Mouse (Mus musculus): ENCODE measurements around the gene Bysl. TPM values are rescaled to one million over a fixed set of nuclear protein-coding genes. Genes with fewer than 3 reads are reported as not detected.
A peak's percentile ranks its signal among the peaks of the same experiment; 100 is the strongest.

Bysl gene
- total and polyA plus RNA-seq, 3 experiments, result 69.3 to 85.4 TPM; not detected in 1

DNA sequence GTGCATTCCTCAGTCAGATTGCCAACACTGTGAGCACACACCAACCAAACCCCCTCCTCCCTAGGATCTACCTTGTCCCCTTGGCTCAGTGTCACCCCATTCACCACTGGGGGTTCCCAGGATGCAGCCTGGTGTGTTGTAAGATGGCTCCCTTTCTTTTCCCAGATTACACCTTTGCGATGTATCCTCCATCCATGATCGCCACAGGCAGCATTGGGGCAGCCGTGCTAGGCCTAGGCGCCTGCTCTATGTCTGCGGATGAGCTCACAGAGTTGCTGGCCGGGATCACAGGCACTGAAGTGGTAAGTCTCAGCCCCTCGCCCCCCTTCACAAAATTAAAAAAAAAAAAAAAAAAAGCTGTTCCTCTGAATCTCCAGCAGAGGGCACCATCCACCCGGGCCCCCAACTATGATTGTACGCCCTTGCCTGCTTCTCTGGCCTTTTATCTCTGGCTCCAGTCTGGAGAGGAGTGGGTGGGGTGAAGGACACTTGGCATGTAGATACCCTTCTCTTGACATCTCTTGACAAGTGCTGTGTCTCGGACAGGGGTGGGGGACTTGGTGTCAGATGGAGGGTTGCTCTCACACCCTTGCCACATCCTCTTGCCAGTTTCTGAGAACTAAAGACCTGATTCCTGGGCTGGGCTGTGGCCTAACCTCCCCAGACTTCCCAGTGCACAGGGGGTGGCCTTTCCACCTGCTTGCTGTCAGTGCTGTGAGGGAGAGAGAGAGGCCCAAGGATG lies 13.3 kb downstream of the Bysl start (continued):
- TF ChIP-seq ETS1 (IDR thresholded peaks at IDR 0.05; ENCODE audit: low read depth, low read length), result peak; percentile 86
- TF ChIP-seq MAFK (IDR thresholded peaks at IDR 0.05; ENCODE audit: borderline replicate concordance, low read depth, low read length), result no peak
- peak; percentile 71 for TF ChIP-seq ZMIZ1 (IDR thresholded peaks at IDR 0.05; ENCODE audit: low read depth, low read length)

- Histone ChIP-seq H3K9me3 (replicated peaks; ENCODE audit: insufficient read depth, low read length) (no peaks in the 10 kb centered on the region), H3K79me2 (ENCODE audit: control insufficient read depth, insufficient read depth, low read length, poor library complexity) (peaks cover 28% of the 10 kb centered on the region), H3K4me1 (ENCODE audit: control insufficient read depth in 1 of 2, insufficient read depth in 2 of 2, low read length in 2 of 2) (peaks cover 20 to 62% of the 10 kb centered on the region in 2 experiments), H3K9ac (ENCODE audit: control insufficient read depth, low read depth, low read length, poor library complexity, severe bottlenecking) (no peak overlapping the region), H3K36me3 (ENCODE audit: control insufficient read depth in 1 of 2, insufficient read depth in 2 of 2, low read length in 2 of 2) (peaks cover 0 to 53% of the 10 kb centered on the region in 2 experiments; a peak in 2 of 4 replicates), H3K27ac (ENCODE audit: control insufficient read depth, low read depth, low read length) (peak overlapping the region; percentile 98), H3K4me3 (ENCODE audit: control insufficient read depth in 1 of 2, insufficient read depth in 1 of 2, low read depth in 2 of 2, low read length in 2 of 2) (no peak overlapping the region), H3K27me3 (ENCODE audit: control insufficient read depth in 1 of 2, insufficient read depth in 2 of 2, low read length in 2 of 2) (no peaks in the 10 kb centered on the region)
- DNase-seq (ENCODE audit: low read depth, low spot score), result no peak
- TF ChIP-seq MAZ (IDR thresholded peaks at IDR 0.05; ENCODE audit: low read depth, low read length), result no peak
- TF ChIP-seq JUND (IDR thresholded peaks at IDR 0.05; ENCODE audit: low read depth, low read length), result no peak
- no peak for TF ChIP-seq ETS1 (IDR thresholded peaks at IDR 0.05; ENCODE audit: low read depth, low read length)
- no peak for TF ChIP-seq HCFC1 (IDR thresholded peaks at IDR 0.05; ENCODE audit: low read depth, low read length)
- TF ChIP-seq USF1 (IDR thresholded peaks at IDR 0.05; ENCODE audit: low read depth, low read length), result no peak
- no peak for TF ChIP-seq ZMIZ1 (IDR thresholded peaks at IDR 0.05; ENCODE audit: low read depth, low read length)
These were observed 14.0 kb downstream of the Bysl start for GRCm38 (mm10) chr17:47597261-47597660.

- no peak overlapping the region for H3K4me3 ChIP-seq (ENCODE audit: control insufficient read depth in 1 of 2, insufficient read depth in 1 of 2, low read depth in 2 of 2, low read length in 2 of 2)
- TF ChIP-seq NRF1 (IDR thresholded peaks at IDR 0.05; ENCODE audit: insufficient read depth, low read depth, low read length, poor library complexity, severe bottlenecking), result no peak
- no peak for TF ChIP-seq E2F4 (IDR thresholded peaks at IDR 0.05; ENCODE audit: borderline replicate concordance, low read depth, low read length)
- H3K9me3 ChIP-seq (replicated peaks; ENCODE audit: insufficient read depth, low read length), result no peaks in the 10 kb centered on the region
- peaks cover 0 to 57% of the 10 kb centered on the region in 2 experiments; a peak in 2 of 4 replicates for H3K36me3 ChIP-seq (ENCODE audit: control insufficient read depth in 1 of 2, insufficient read depth in 2 of 2, low read length in 2 of 2)
- H3K27ac ChIP-seq (ENCODE audit: control insufficient read depth, low read depth, low read length), result peak overlapping the region; percentile 98
- DNase-seq (ENCODE audit: low read depth, low spot score), result no peak
- H3K79me2 ChIP-seq (ENCODE audit: control insufficient read depth, insufficient read depth, low read length, poor library complexity), result peaks cover 28% of the 10 kb centered on the region
- no peaks in the 10 kb centered on the region for H3K27me3 ChIP-seq (ENCODE audit: control insufficient read depth in 1 of 2, insufficient read depth in 2 of 2, low read length in 2 of 2)
- peak overlapping the region; percentile 92; the same call in 1 of the 2 replicates for H3K9ac ChIP-seq (ENCODE audit: control insufficient read depth, low read depth, low read length, poor library complexity, severe bottlenecking)
- H3K4me1 ChIP-seq (ENCODE audit: control insufficient read depth in 1 of 2, insufficient read depth in 2 of 2, low read length in 2 of 2), result peaks cover 20 to 67% of the 10 kb centered on the region in 2 experiments
These were observed 14.5 kb downstream of the Bysl start for GRCm38 (mm10) chr17:47596839-47597164.

All from MEL (cell line).